Mouse (Mus musculus): ENCODE data around the gene Syk. TPM values are rescaled to one million over a fixed set of nuclear protein-coding genes. Genes with fewer than 3 reads are reported as not detected.

Syk gene
- total and polyA plus RNA-seq, 2 experiments: 1.9 to 3.0 TPM

DNA sequence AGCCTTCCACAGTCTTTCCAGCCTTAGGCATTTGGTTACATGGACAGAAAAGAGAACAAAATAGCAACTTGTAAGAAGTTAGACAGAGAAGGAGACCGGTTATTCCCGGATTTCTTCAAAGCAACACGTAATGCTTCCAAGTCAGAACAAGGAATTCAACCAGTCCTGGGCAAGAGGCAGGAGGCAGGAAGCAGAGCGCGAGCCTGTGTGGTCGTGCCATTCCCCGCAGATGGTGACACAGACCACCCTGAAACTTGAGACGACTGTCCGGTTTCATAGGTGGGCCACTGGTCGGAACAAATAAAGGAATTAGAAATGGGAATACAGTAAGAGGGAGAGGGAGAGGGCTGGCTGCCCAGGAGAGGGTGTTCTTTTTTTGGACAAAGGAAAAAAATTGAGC lies 6.1 kb upstream of the Syk start:
- Histone ChIP-seq H3K4me1 (ENCODE audit: control insufficient read depth, insufficient read depth, low read length) (no peaks in the 10 kb centered on the region), H3K9ac (ENCODE audit: low read depth, low read length) (no peak overlapping the region), H3K4me3 (ENCODE audit: insufficient read depth, low read depth, low read length) (no peak overlapping the region), H3K36me3 (ENCODE audit: control insufficient read depth, insufficient read depth, low read length) (no peaks in the 10 kb centered on the region), H3K27me3 (ENCODE audit: control insufficient read depth, insufficient read depth, low read length) (no peaks in the 10 kb centered on the region), H3K79me2 (ENCODE audit: control insufficient read depth, insufficient read depth, low read length) (no peaks in the 10 kb centered on the region), H3K27ac (replicated peaks; ENCODE audit: insufficient read depth, low read depth, low read length) (no peak overlapping the region)
- no peak for DNase-seq (ENCODE audit: extremely low read depth, low read depth, low spot score)
- WGBS: 63% methylated on average over 10 of the region's 10 CpGs
- TF ChIP-seq POLR2A (IDR thresholded peaks at IDR 0.05; ENCODE audit: extremely low read depth, insufficient read depth, low read length): no peak
- TF ChIP-seq CTCF (IDR thresholded peaks at IDR 0.05; ENCODE audit: low read depth, low read length): no peak

DNA sequence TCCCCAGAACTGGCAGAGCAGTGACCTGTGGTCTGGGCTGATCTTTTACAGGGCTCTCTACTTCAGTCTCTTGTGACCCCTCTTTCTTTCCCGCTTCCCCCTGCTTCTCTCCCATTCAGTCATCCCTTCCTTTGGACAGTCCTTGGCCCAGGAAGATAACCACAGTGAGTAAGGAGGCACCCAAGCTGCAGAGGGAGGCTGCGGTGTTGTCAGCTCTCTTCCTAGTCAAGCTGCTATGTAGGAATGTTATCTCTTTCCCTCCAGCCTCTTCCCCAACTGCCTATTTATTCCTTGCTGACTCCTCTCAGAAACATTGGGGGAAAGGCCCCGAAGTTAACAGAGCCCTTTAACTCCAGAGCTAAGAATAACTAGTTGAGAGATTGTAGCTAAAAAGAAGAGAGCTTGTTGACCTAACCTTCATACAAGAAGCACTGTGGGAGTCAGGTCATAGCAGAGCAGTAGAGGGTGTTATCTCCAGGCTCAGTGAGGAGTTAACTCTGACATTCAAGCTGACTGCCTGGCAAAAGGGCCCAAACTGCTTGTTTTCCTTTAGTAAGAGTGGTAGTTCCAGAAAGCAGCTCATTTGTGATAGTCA lies 5.5 kb upstream of the Syk start:
- H3K27me3 ChIP-seq (ENCODE audit: control insufficient read depth, insufficient read depth, low read length): no peaks in the 10 kb centered on the region
- H3K36me3 ChIP-seq (ENCODE audit: control insufficient read depth, insufficient read depth, low read length): no peaks in the 10 kb centered on the region
- no peak overlapping the region for H3K27ac ChIP-seq (replicated peaks; ENCODE audit: insufficient read depth, low read depth, low read length)
- TF ChIP-seq POLR2A (IDR thresholded peaks at IDR 0.05; ENCODE audit: extremely low read depth, insufficient read depth, low read length) (no peak), CTCF (IDR thresholded peaks at IDR 0.05; ENCODE audit: low read depth, low read length) (no peak)
- DNase-seq (ENCODE audit: extremely low read depth, low read depth, low spot score): no peak
- H3K9ac ChIP-seq (ENCODE audit: low read depth, low read length): no peak overlapping the region
- H3K79me2 ChIP-seq (ENCODE audit: control insufficient read depth, insufficient read depth, low read length): no peaks in the 10 kb centered on the region
- WGBS: 32% methylated on average over 3 of the region's 3 CpGs
- H3K4me1 ChIP-seq (ENCODE audit: control insufficient read depth, insufficient read depth, low read length): no peaks in the 10 kb centered on the region
- no peak overlapping the region for H3K4me3 ChIP-seq (ENCODE audit: insufficient read depth, low read depth, low read length)

DNA sequence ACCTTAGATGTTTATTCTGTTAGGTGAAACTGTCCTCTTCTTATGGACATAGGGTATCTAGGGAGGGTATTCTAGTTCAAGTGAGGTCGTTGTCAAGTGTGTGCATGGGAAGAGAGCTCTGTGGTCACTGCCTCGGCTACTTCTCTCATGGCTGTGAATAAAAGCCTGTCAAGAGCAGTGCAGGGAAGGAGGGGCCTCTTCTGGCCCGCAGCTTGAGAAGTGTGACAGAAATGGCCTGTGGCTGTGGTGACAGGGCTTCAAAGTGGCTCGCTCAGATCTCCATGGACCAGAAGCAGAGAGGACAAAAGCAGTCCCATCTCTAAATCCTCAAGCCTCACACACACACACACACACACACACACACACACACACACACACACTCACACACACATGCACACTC lies 5.0 kb upstream of the Syk start:
- Histone ChIP-seq H3K27ac (replicated peaks; ENCODE audit: insufficient read depth, low read depth, low read length) (no peak overlapping the region), H3K27me3 (ENCODE audit: control insufficient read depth, insufficient read depth, low read length) (peaks cover 2% of the 10 kb centered on the region; the same call in 1 of the 2 replicates), H3K79me2 (ENCODE audit: control insufficient read depth, insufficient read depth, low read length) (no peaks in the 10 kb centered on the region), H3K4me1 (ENCODE audit: control insufficient read depth, insufficient read depth, low read length) (no peaks in the 10 kb centered on the region), H3K9ac (ENCODE audit: low read depth, low read length) (no peak overlapping the region), H3K4me3 (ENCODE audit: insufficient read depth, low read depth, low read length) (no peak overlapping the region), H3K36me3 (ENCODE audit: control insufficient read depth, insufficient read depth, low read length) (no peaks in the 10 kb centered on the region)
- 44% methylated on average over 4 of the region's 4 CpGs for WGBS
- TF ChIP-seq CTCF (IDR thresholded peaks at IDR 0.05; ENCODE audit: low read depth, low read length) (no peak), POLR2A (IDR thresholded peaks at IDR 0.05; ENCODE audit: extremely low read depth, insufficient read depth, low read length) (no peak)
- no peak for DNase-seq (ENCODE audit: extremely low read depth, low read depth, low spot score)

DNA sequence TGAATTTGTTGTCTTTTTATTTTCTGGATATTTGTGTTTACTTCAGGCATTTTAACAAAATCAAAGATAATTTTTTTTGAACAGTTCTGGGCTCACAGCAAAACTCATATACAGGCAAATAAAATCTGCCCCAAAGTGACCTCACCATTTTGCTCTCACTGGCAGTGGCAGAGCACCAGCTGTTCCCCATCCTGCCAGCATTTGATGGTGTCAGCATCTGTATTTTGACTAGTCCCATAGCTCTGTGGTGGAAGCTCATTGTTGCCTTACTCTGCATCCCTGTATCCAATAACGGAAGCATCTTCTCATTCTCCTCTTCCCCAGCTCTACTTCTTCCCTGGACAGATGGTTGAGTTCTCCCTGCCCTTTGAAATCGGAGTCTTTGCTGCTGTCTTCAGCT lies 4.2 kb upstream of the Syk start:
- H3K27me3 ChIP-seq (ENCODE audit: control insufficient read depth, insufficient read depth, low read length): peaks cover 3% of the 10 kb centered on the region; the same call in 1 of the 2 replicates
- TF ChIP-seq CTCF (IDR thresholded peaks at IDR 0.05; ENCODE audit: low read depth, low read length) (no peak), POLR2A (IDR thresholded peaks at IDR 0.05; ENCODE audit: extremely low read depth, insufficient read depth, low read length) (no peak)
- no peaks in the 10 kb centered on the region for H3K36me3 ChIP-seq (ENCODE audit: control insufficient read depth, insufficient read depth, low read length)
- no peaks in the 10 kb centered on the region for H3K79me2 ChIP-seq (ENCODE audit: control insufficient read depth, insufficient read depth, low read length)
- H3K4me3 ChIP-seq (ENCODE audit: insufficient read depth, low read depth, low read length): no peak overlapping the region
- no peak overlapping the region for H3K27ac ChIP-seq (replicated peaks; ENCODE audit: insufficient read depth, low read depth, low read length)
- DNase-seq (ENCODE audit: extremely low read depth, low read depth, low spot score): no peak
- H3K9ac ChIP-seq (ENCODE audit: low read depth, low read length): no peak overlapping the region
- 74% methylated on average over 2 of the region's 2 CpGs for WGBS
- no peaks in the 10 kb centered on the region for H3K4me1 ChIP-seq (ENCODE audit: control insufficient read depth, insufficient read depth, low read length)

DNA sequence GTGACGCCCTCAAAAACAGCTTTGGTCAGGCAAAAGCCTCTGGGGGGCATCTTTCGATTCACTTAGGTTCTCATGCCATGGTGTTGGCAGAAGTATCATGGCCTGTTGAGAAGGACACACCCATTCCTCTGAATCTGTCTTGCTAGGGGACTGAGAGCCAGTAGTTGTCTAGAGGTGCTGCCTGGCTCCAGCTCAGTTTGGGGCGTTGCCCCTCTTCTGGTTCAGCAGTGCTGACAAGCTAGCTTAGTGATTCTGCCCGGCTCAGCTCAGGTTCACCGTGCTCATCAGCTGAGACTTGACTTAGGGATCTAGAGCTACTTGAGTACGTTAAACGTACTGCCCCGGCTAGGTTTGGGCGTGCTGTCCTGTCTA lies 481 bp upstream of the Syk start:
- no peaks in the 10 kb centered on the region for H3K79me2 ChIP-seq (ENCODE audit: control insufficient read depth, insufficient read depth, low read length)
- no peak for DNase-seq (ENCODE audit: extremely low read depth, low read depth, low spot score)

DNA sequence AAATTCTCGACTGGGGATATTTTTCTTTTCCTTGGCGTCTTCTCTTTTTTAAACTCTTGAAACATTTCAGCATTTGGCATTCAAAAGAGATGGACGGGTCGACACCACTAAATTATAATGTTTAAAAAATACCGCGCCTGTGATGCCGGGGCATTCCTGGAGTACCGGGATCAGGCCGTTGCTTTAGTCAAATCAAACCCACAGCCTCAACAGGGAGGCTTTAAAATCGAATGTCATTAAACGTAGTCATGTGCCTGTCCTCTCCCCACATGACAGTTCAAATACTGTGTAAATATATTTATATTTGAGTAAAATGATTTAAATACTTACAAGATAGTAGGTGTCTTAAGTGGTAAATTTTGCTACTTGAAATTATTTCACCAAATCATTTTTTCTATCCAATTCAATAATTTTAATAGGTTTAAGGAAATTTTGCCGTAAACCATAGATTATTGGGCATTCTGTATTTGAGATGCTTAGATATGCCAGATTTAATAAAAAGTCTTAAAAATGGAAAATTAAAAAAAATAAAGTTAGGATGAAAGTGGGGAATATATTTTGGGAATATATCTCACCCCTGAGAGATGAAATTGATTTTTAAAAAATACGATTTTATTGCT lies 1.1 kb downstream of the Syk start:
- H3K36me3 ChIP-seq (ENCODE audit: control insufficient read depth, insufficient read depth, low read length): no peaks in the 10 kb centered on the region
- H3K79me2 ChIP-seq (ENCODE audit: control insufficient read depth, insufficient read depth, low read length): no peaks in the 10 kb centered on the region
- TF ChIP-seq CTCF (IDR thresholded peaks at IDR 0.05; ENCODE audit: low read depth, low read length): no peak
- TF ChIP-seq POLR2A (IDR thresholded peaks at IDR 0.05; ENCODE audit: extremely low read depth, insufficient read depth, low read length): no peak
- no peak overlapping the region for H3K27ac ChIP-seq (replicated peaks; ENCODE audit: insufficient read depth, low read depth, low read length)
- no peaks in the 10 kb centered on the region for H3K4me1 ChIP-seq (ENCODE audit: control insufficient read depth, insufficient read depth, low read length)
- peaks cover 3% of the 10 kb centered on the region; the same call in 1 of the 2 replicates for H3K27me3 ChIP-seq (ENCODE audit: control insufficient read depth, insufficient read depth, low read length)
- H3K9ac ChIP-seq (ENCODE audit: low read depth, low read length): no peak overlapping the region
- no peak overlapping the region; the same call in 1 of the 2 replicates for H3K4me3 ChIP-seq (ENCODE audit: insufficient read depth, low read depth, low read length)
- WGBS: 29% methylated on average over 13 of the region's 13 CpGs
- no peak for DNase-seq (ENCODE audit: extremely low read depth, low read depth, low spot score)

More for the DNA sequence above, 481 bp upstream of the Syk start:
- TF ChIP-seq CTCF (IDR thresholded peaks at IDR 0.05; ENCODE audit: low read depth, low read length): no peak
- no peak for TF ChIP-seq POLR2A (IDR thresholded peaks at IDR 0.05; ENCODE audit: extremely low read depth, insufficient read depth, low read length)
- H3K36me3 ChIP-seq (ENCODE audit: control insufficient read depth, insufficient read depth, low read length): no peaks in the 10 kb centered on the region
- no peak overlapping the region for H3K27ac ChIP-seq (replicated peaks; ENCODE audit: insufficient read depth, low read depth, low read length)
- no peak overlapping the region for H3K4me3 ChIP-seq (ENCODE audit: insufficient read depth, low read depth, low read length)
- H3K9ac ChIP-seq (ENCODE audit: low read depth, low read length): no peak overlapping the region
- H3K4me1 ChIP-seq (ENCODE audit: control insufficient read depth, insufficient read depth, low read length): no peaks in the 10 kb centered on the region
- peaks cover 3% of the 10 kb centered on the region; the same call in 1 of the 2 replicates for H3K27me3 ChIP-seq (ENCODE audit: control insufficient read depth, insufficient read depth, low read length)
- WGBS: 19% methylated on average over 9 of the region's 9 CpGs

Measured in liver, adult 2 months (tissue).